Mouse (Mus musculus) embryonic facial prominence, embryonic 10.5 days (tissue): Measurements from ENCODE around the gene Rps11. TPM values are rescaled to one million over a fixed set of nuclear protein-coding genes. Genes with fewer than 3 reads are reported as not detected.
"Not testable (repeated sequence)": the region's sequence is repeated elsewhere in the genome, so short reads cannot be mapped to it uniquely, and the experiment has no call there.

ENCODE experiments used
- DNase-seq: peaks from one replicate; pipeline ENCODE4 v3.0.0-alpha.2; 2017; ENCODE audit warnings: low spot score
- H3K27ac ChIP-seq: fragments of 300-500 bp; sonication (generic); replicated peaks from 2 replicates; pipeline ENCODE4 v1.5.1; 2016; ENCODE audit warnings: mild to moderate bottlenecking
- H3K27me3 ChIP-seq: fragments of 300-500 bp; sonication (generic); replicated peaks from 2 replicates; pipeline ENCODE4 v1.6.1; 2016; ENCODE audit warnings: low read depth, mild to moderate bottlenecking; ENCODE audit not compliant: poor library complexity, severe bottlenecking
- H3K36me3 ChIP-seq: fragments of 300-500 bp; sonication (generic); replicated peaks from 2 replicates; pipeline ENCODE4 v1.6.1; 2016; ENCODE audit warnings: mild to moderate bottlenecking, moderate library complexity
- H3K4me1 ChIP-seq: fragments of 300-500 bp; sonication (generic); 2 replicates; pipeline ENCODE4 v1.6.1; 2016
- H3K4me3 ChIP-seq: fragments of 300-500 bp; sonication (generic); 2 replicates; pipeline ENCODE4 v1.5.1; 2016; ENCODE audit warnings: mild to moderate bottlenecking, moderate library complexity
- H3K9me3 ChIP-seq: fragments of 300-500 bp; sonication (generic); 2 replicates; pipeline ENCODE4 v1.6.1; 2016; ENCODE audit warnings: mild to moderate bottlenecking
- WGBS: fragments of 180-500 bp; shearing (Covaris S2); methylation state at CpG from one replicate; pipeline ENCODE4 v1.1.7; 2016; 5-methylcytosine and 5-hydroxymethylcytosine counted together
- polyA plus RNA-seq: library from polyadenylated mRNA; unstranded; fragments of >200 nt; fragmentation: Nextera tagmentation; extraction: Ambion mirVana; gene quantifications from 2 replicates; pipeline ENCODE4 v1.2.1, GENCODE M21; 2016

Gene Rps11
- polyA plus RNA-seq, 1 experiment from 2014 or later = 1,885 TPM

GRCm38 (mm10) chr7:45098541-45099240 is 25.5 kb downstream of the Rps11 start:
- Histone ChIP-seq H3K4me1 (peaks cover 31% of the 10 kb centered on the region), H3K4me3 (no peak overlapping the region), H3K27me3 (no peaks in the 10 kb centered on the region), H3K9me3 (no peaks in the 10 kb centered on the region), H3K27ac (no peak overlapping the region), H3K36me3 (no peaks in the 10 kb centered on the region)
- DNase-seq = no peak
- 87% methylated on average over 8 of the region's 8 CpGs for WGBS

DNA sequence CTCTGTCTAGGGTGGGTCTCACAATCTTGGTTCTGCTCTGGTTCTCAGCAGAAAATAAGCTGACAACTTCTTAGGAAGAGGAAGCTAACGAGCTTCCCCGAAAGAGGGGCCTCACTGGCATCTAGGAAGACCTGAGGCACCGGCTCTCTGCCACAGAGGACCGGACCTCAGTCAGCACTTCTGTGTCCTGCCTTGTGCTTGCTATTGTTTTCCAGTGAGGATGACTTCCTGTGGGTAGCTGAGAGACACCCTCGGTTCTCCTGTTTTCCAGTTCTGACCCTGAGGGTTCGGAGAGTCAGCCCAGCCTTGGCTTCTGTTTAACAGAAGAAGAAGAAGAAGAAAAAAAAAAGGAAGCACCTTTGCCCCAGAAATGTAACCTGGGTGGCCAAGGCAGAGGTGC is 26.8 kb downstream of the Rps11 start:
- no peak for DNase-seq

DNA sequence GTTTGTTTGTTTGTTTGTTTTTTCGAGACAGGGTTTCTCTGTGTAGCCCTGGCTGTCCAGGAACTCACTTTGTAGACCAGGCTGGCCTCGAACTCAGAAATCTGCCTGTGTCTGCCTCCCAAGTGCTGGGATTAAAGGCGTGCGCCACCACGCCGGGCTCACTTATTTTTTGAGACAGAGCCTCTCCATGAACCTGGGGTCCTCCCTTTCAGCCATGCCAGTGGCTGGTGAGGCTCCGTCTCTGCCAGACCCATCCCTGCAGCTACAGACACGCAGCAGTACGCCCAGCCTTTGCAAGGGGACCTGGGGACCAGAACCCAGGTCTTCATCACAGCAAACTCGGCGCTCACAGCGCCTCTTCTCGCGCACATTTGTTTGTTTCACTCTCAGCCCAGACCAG is 28.3 kb downstream of the Rps11 start:
- not testable (repeated sequence) for H3K27ac ChIP-seq, H3K36me3 ChIP-seq, H3K9me3 ChIP-seq, H3K4me3 ChIP-seq, H3K27me3 ChIP-seq, DNase-seq
- whole genome bisulfite sequencing = 93% methylated on average over 14 of the region's 14 CpGs
- H3K4me1 ChIP-seq = peaks cover 37% of the 10 kb centered on the region

More for the DNA sequence above, 26.8 kb downstream of the Rps11 start:
- Histone ChIP-seq H3K9me3 (no peaks in the 10 kb centered on the region), H3K4me1 (peaks cover 29% of the 10 kb centered on the region), H3K27me3 (no peaks in the 10 kb centered on the region), H3K4me3 (no peak overlapping the region), H3K27ac (no peak overlapping the region), H3K36me3 (no peaks in the 10 kb centered on the region)
- WGBS = 54% methylated on average over 6 of the region's 6 CpGs

DNA sequence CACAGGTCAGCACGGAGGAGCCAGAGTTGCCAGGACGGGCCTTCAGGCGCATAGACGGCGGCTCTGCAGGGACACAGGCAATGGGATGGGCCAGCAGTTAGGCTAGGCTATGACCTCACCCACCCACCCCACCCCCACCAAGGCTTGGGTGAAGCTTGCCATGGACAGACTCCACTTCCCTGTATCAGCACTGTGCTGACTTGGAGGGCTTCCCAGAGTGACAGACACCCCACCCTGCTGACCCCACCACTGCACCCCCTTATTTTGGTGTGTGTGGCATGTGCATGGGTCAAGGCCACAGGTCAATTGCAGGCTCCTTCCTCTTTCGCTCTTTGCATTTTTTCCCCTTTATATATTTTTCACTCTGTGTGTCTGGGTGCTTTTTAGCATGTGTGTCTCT is 28.9 kb downstream of the Rps11 start:
- Histone ChIP-seq H3K36me3 (peaks cover 3% of the 10 kb centered on the region), H3K4me3 (peak overlapping the region; percentile 11; the same call in 1 of the 2 replicates), H3K9me3 (no peaks in the 10 kb centered on the region), H3K27me3 (no peaks in the 10 kb centered on the region), H3K4me1 (peaks cover 43% of the 10 kb centered on the region), H3K27ac (0 out of 2 replicates have a peak overlapping the region, but pooled peaks have one; percentile 4)
- WGBS = 84% methylated on average over 6 of the region's 6 CpGs
- DNase-seq = no peak

DNA sequence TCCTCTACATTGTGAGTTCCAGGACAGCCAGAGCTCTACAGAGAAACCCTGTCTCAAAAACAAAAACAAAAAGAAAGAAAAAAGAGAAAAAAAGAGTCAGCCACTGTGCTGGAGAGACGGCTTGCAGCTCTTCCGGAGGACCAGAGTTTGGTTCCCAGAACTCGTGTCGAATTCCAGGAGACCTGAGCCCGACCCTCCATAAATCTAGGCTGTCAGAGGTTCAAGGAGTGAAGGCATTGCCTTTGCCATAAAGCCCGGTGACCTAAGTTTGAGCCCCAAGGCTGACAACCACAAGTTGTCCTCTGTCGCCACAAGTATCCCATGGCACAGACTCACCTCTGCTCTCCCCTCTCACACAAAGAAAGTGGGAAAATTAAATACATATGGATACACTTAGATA is 30.1 kb downstream of the Rps11 start:
- WGBS = 47% methylated on average over 7 of the region's 7 CpGs
- H3K4me1 ChIP-seq = peaks cover 48% of the 10 kb centered on the region
- H3K27ac ChIP-seq = peak overlapping the region; percentile 86

GRCm38 (mm10) chr7:45093516-45093905 is 30.7 kb downstream of the Rps11 start:
- Histone ChIP-seq H3K4me3 (peak overlapping the region; percentile 24; the same call in 1 of the 2 replicates), H3K9me3 (no peaks in the 10 kb centered on the region), H3K27me3 (no peaks in the 10 kb centered on the region), H3K4me1 (peaks cover 48% of the 10 kb centered on the region), H3K27ac (peak overlapping the region; percentile 86), H3K36me3 (peaks cover 15% of the 10 kb centered on the region)
- DNase-seq = peak; percentile 74
- 31% methylated on average over 18 of the region's 18 CpGs for WGBS

More for the DNA sequence above, 30.1 kb downstream of the Rps11 start:
- Histone ChIP-seq H3K4me3 (peak overlapping the region; percentile 24; the same call in 1 of the 2 replicates), H3K27me3 (no peaks in the 10 kb centered on the region), H3K9me3 (no peaks in the 10 kb centered on the region), H3K36me3 (peaks cover 11% of the 10 kb centered on the region)
- no peak for DNase-seq

GRCm38 (mm10) chr7:45092828-45093515 is 31.3 kb downstream of the Rps11 start:
- Histone ChIP-seq H3K36me3 (peaks cover 20% of the 10 kb centered on the region), H3K4me3 (peak overlapping the region; percentile 24; the same call in 1 of the 2 replicates), H3K27me3 (no peaks in the 10 kb centered on the region), H3K9me3 (no peaks in the 10 kb centered on the region), H3K4me1 (peaks cover 48% of the 10 kb centered on the region), H3K27ac (peak overlapping the region; percentile 86)
- 38% methylated on average over 12 of the region's 12 CpGs for WGBS
- peak; percentile 46 for DNase-seq

DNA sequence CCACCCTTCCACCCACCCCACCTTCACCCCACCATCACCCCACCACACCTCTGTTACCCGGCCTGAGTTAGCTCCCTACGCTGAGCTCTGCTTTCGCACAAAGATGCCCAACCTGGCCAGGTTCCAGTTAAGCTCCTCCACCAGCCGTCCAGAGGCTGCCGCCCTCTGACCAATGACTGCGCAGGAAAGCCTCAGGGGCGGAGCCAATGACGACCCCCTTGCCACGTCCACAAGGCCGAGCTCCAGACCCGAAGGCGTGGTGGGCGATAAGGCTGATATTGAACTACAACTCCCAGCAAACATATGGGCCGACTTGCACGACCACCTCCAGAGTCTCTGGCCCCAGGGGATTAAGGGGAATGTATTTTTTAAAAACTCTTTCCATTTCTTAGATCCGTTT is 32.2 kb downstream of the Rps11 start, which contains the start of gene Rcn3:
Gene Rcn3 (minus strand): TSS at position 174 of the 400 bp plus-strand sequence.
- H3K27ac ChIP-seq = peak within 1 kb of the TSS; percentile 90

GRCm38 (mm10) chr7:45091001-45091990 is 32.9 kb downstream of the Rps11 start:
- 14% methylated on average over 35 of the region's 35 CpGs for WGBS
- peak; percentile 60 for DNase-seq
- no peaks in the 10 kb centered on the region for H3K9me3 ChIP-seq
- H3K4me1 ChIP-seq = peaks cover 48% of the 10 kb centered on the region
- H3K36me3 ChIP-seq = peaks cover 37% of the 10 kb centered on the region
- peak overlapping the region; percentile 90 for H3K27ac ChIP-seq
- no peaks in the 10 kb centered on the region for H3K27me3 ChIP-seq
- peak overlapping the region; percentile 76 for H3K4me3 ChIP-seq

More for the DNA sequence above, 32.2 kb downstream of the Rps11 start, which contains the start of gene Rcn3:
- peak within 1 kb of the TSS; percentile 76 for H3K4me3 ChIP-seq
- H3K4me1 ChIP-seq = peaks cover 48% of the 10 kb centered on the region
- H3K27me3 ChIP-seq = no peaks in the 10 kb centered on the region
- under 1% methylated on average over 16 of the region's 16 CpGs for WGBS
- H3K9me3 ChIP-seq = no peaks in the 10 kb centered on the region
- peak; percentile 97 for DNase-seq
- peaks cover 30% of the 10 kb centered on the region for H3K36me3 ChIP-seq

DNA sequence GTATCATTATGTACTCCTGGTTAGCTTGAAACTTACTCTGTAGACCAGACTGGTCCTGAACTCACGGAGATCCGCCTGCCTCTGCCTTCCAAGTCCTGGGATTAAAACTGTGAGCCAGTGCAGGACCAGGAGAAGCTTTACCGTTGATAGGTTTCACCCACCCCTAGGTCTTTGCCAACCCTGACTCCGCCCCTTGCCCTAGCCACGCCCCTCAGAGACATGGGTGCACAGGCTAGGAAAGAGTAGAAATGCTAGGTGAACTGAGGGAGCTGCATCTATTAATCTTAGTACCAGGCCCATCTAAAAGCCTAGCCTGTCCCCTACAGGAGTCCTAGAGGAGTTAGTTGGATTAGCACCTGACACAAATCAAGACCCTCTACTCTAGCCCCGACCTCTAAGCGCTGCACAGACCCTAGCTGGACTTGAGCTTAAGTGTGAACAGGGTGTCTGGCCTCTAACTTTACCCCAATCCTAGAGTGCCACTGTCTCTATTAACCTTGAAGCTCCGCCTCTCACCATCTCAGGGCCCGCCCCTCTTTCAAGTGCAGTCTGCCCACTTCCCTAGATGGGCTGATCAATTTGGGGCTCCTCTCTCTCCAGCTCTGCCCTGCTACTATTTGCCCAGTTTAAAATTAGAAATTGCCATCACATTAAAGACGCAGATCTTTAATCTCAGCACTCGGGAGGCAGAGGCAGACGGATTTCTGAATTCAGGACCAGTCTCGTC is 33.8 kb downstream of the Rps11 start:
- DNase-seq = no peak
- Histone ChIP-seq H3K4me1 (peaks cover 46% of the 10 kb centered on the region), H3K4me3 (peak overlapping the region; percentile 76), H3K9me3 (no peaks in the 10 kb centered on the region), H3K27ac (no peak overlapping the region), H3K27me3 (no peaks in the 10 kb centered on the region), H3K36me3 (peaks cover 46% of the 10 kb centered on the region)
- 80% methylated on average over 13 of the region's 13 CpGs for WGBS

DNA sequence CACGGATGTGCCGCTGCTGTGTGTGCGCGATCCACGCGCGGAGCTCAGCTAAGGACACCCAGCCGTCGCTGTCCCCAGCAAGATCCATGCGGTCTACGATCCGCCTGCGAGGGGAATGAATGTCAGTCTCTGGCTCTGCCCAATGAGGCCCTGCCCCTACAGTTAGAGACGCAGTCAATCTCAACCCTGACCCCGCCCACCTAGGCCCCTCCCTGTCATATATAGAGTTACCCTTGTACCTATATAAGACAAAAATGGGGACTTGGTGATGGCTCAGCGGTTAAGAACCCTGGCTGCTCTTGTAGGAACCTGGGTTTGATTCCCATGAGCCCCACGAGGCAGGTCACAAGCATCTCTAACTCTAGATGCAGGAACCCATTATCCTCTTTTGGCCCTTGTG is 35.6 kb downstream of the Rps11 start:
- Histone ChIP-seq H3K27me3 (no peaks in the 10 kb centered on the region), H3K36me3 (peaks cover 63% of the 10 kb centered on the region), H3K4me3 (no peak overlapping the region), H3K9me3 (no peaks in the 10 kb centered on the region), H3K4me1 (peaks cover 29% of the 10 kb centered on the region), H3K27ac (no peak overlapping the region)
- 92% methylated on average over 17 of the region's 17 CpGs for WGBS
- no peak for DNase-seq
